Mouse (Mus musculus): ENCODE results near the gene Igf2bp2. TPM values are rescaled to one million over a fixed set of nuclear protein-coding genes. Genes with fewer than 3 reads are reported as not detected.

Igf2bp2 gene
- total RNA-seq, 1 experiment: 24.3 TPM

DNA sequence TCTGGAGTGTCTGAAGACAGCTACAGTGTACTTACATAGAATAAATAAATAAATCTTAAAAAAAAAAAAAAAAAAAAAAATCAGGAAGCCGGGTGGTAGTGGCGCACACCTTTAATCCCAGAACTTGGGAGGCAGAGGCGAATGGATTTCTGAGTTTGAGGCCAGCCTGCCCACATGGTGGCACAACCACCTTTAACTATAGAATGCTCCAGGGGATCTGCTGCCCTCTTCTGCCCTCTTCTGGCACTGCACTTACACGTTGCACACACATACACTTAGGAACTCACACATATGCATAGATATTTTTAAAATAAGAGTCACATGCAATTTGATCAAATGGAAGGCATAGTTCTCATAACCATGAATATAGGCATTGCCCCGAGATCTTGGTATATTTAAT lies 35.3 kb downstream of the Igf2bp2 start:
- no peak overlapping the region for H3K27ac ChIP-seq (ENCODE audit: insufficient read depth, low read depth, low read length, poor library complexity, severe bottlenecking)
- in situ Hi-C loops (cut with MboI; ENCODE audit: low sequenced_read_pairs in 2 of 2, unreplicated experiment in 2 of 2): no loop called here
- no peaks in the 10 kb centered on the region for H3K36me3 ChIP-seq (ENCODE audit: control insufficient read depth, insufficient read depth, low read length, poor library complexity, severe bottlenecking)
- no peak overlapping the region for H3K9ac ChIP-seq (ENCODE audit: insufficient read depth, low read depth, low read length, poor library complexity, severe bottlenecking)
- peaks cover 0 to 3% of the 10 kb centered on the region in 2 experiments; a peak in 1 of 4 replicates for H3K4me1 ChIP-seq (ENCODE audit: control insufficient read depth in 2 of 2, insufficient read depth in 2 of 2, low read length in 2 of 2, poor library complexity in 1 of 2)
- no peak overlapping the region for H3K4me3 ChIP-seq (ENCODE audit: insufficient read depth in 1 of 2, low read depth in 1 of 2, low read length in 2 of 2, poor library complexity in 1 of 2, severe bottlenecking in 1 of 2)
- H3K9me3 ChIP-seq (ENCODE audit: control insufficient read depth, insufficient read depth, low read depth, low read length): no peaks in the 10 kb centered on the region
- TF ChIP-seq CHD2 (IDR thresholded peaks at IDR 0.05; ENCODE audit: low read depth, low read length): no peak
- peak; percentile 45; the same call in 1 of the 2 replicates for TF ChIP-seq ZNF384 (IDR thresholded peaks at IDR 0.05; ENCODE audit: low read depth, low read length)
- DNase-seq (ENCODE audit: low read depth, low spot score): no peak

DNA sequence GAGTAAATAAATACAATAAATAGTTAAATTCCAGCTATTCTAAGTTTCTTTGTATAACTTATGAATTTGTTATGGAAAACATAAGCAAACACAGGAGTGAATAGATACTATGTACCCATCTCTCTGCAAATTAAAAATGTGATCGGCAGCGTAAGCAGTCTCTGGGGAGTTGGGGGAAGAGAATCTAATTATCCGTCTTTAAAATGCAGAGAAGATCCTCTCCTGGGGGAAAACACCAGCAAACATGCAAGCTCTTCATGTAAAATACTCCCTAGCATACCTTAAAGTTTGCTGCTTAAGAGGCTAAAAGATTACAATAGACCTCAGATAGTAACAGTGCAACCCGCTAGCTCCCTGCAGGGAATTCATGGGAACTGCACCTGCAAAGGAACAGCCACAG lies 36.2 kb downstream of the Igf2bp2 start:
- in situ Hi-C loops (cut with MboI; ENCODE audit: low sequenced_read_pairs in 2 of 2, unreplicated experiment in 2 of 2): no loop called here
- TF ChIP-seq ZC3H11A (IDR thresholded peaks at IDR 0.05; ENCODE audit: borderline replicate concordance, low read depth, low read length) (no peak), MAFK (IDR thresholded peaks at IDR 0.05; ENCODE audit: insufficient read depth, low read depth, low read length) (no peak), ZNF384 (IDR thresholded peaks at IDR 0.05; ENCODE audit: low read depth, low read length) (no peak), HCFC1 (IDR thresholded peaks at IDR 0.05; ENCODE audit: borderline replicate concordance, insufficient read depth, low read length) (no peak), CHD2 (IDR thresholded peaks at IDR 0.05; ENCODE audit: low read depth, low read length) (no peak)
- Histone ChIP-seq H3K9ac (ENCODE audit: insufficient read depth, low read depth, low read length, poor library complexity, severe bottlenecking) (no peak overlapping the region), H3K4me1 (ENCODE audit: control insufficient read depth in 2 of 2, insufficient read depth in 2 of 2, low read length in 2 of 2, poor library complexity in 1 of 2) (peaks cover 0 to 3% of the 10 kb centered on the region in 2 experiments; a peak in 1 of 4 replicates), H3K9me3 (ENCODE audit: control insufficient read depth, insufficient read depth, low read depth, low read length) (no peaks in the 10 kb centered on the region), H3K36me3 (ENCODE audit: control insufficient read depth, insufficient read depth, low read length, poor library complexity, severe bottlenecking) (no peaks in the 10 kb centered on the region), H3K27ac (ENCODE audit: insufficient read depth, low read depth, low read length, poor library complexity, severe bottlenecking) (no peak overlapping the region), H3K4me3 (ENCODE audit: insufficient read depth in 1 of 2, low read depth in 1 of 2, low read length in 2 of 2, poor library complexity in 1 of 2, severe bottlenecking in 1 of 2) (no peak overlapping the region)
- DNase-seq (ENCODE audit: low read depth, low spot score): no peak

DNA sequence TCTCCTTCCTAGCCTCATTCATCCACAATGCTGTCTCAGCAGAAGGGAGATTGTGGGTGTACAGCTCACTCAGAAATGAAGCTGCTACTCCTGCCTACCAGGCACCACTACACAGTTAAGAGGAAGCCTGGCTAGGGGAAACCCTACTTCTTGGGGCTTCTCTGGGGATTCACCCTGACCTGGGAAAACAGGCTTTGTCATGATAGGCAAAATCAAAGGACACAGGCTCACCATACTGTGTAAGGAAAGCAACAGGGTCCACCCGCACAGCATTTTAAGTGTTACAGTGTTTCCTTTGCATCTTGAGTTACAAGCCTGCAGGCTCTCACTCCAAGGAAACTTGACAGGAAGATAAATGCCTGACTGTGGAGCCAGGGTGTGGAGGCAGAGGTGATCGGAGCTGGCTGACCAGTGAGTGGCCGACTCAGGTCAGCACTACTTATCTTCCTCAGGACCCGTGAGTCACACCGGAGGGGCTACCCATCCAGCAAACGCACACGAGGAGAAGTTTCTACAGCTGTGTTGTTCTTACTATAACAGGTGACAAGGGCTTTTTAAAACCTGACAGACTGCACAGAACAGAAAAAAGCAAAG lies 38.7 kb downstream of the Igf2bp2 start:
- H3K27ac ChIP-seq (ENCODE audit: insufficient read depth, low read depth, low read length, poor library complexity, severe bottlenecking): no peak overlapping the region
- TF ChIP-seq HCFC1 (IDR thresholded peaks at IDR 0.05; ENCODE audit: borderline replicate concordance, insufficient read depth, low read length) (no peak), ZC3H11A (IDR thresholded peaks at IDR 0.05; ENCODE audit: borderline replicate concordance, low read depth, low read length) (no peak), CHD2 (IDR thresholded peaks at IDR 0.05; ENCODE audit: low read depth, low read length) (no peak), MAFK (IDR thresholded peaks at IDR 0.05; ENCODE audit: insufficient read depth, low read depth, low read length) (no peak), ZNF384 (IDR thresholded peaks at IDR 0.05; ENCODE audit: low read depth, low read length) (no peak)
- peaks cover 0 to 4% of the 10 kb centered on the region in 2 experiments; a peak in 1 of 4 replicates for H3K4me1 ChIP-seq (ENCODE audit: control insufficient read depth in 2 of 2, insufficient read depth in 2 of 2, low read length in 2 of 2, poor library complexity in 1 of 2)
- no peak for DNase-seq (ENCODE audit: low read depth, low spot score)
- in situ Hi-C loops (cut with MboI; ENCODE audit: low sequenced_read_pairs in 2 of 2, unreplicated experiment in 2 of 2): no loop called here
- no peak overlapping the region for H3K9ac ChIP-seq (ENCODE audit: insufficient read depth, low read depth, low read length, poor library complexity, severe bottlenecking)
- H3K9me3 ChIP-seq (ENCODE audit: control insufficient read depth, insufficient read depth, low read depth, low read length): no peaks in the 10 kb centered on the region
- no peak overlapping the region for H3K4me3 ChIP-seq (ENCODE audit: insufficient read depth in 1 of 2, low read depth in 1 of 2, low read length in 2 of 2, poor library complexity in 1 of 2, severe bottlenecking in 1 of 2)
- H3K36me3 ChIP-seq (ENCODE audit: control insufficient read depth, insufficient read depth, low read length, poor library complexity, severe bottlenecking): peaks cover 2% of the 10 kb centered on the region; the same call in 1 of the 2 replicates

DNA sequence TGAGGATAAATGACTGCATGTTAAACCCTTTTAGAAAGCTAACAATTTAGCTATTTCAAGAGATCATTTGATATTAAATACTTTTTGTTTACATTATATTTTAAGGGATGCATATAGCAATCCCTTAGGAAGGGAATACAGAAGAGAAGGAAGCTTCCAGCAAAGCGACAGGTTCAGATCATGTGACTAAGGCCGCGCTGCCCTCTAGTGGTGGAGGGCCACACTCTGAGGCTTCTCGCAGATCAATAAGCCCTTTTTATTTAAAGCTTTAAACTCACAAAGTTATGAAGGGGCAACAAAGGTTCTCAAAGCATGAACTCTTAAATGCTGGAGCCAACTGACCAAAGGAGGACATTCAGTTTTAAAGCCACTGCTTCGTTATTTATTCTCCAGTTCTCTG lies 39.4 kb downstream of the Igf2bp2 start:
- TF ChIP-seq ZNF384 (IDR thresholded peaks at IDR 0.05; ENCODE audit: low read depth, low read length) (no peak), CHD2 (IDR thresholded peaks at IDR 0.05; ENCODE audit: low read depth, low read length) (no peak), ZC3H11A (IDR thresholded peaks at IDR 0.05; ENCODE audit: borderline replicate concordance, low read depth, low read length) (no peak), MAFK (IDR thresholded peaks at IDR 0.05; ENCODE audit: insufficient read depth, low read depth, low read length) (no peak), HCFC1 (IDR thresholded peaks at IDR 0.05; ENCODE audit: borderline replicate concordance, insufficient read depth, low read length) (no peak)
- in situ Hi-C loops (cut with MboI; ENCODE audit: low sequenced_read_pairs in 2 of 2, unreplicated experiment in 2 of 2): no loop called here
- peak; percentile 51 for DNase-seq (ENCODE audit: low read depth, low spot score)

More for the DNA sequence above, 39.4 kb downstream of the Igf2bp2 start:
- peaks cover 3% of the 10 kb centered on the region; the same call in 1 of the 2 replicates for H3K36me3 ChIP-seq (ENCODE audit: control insufficient read depth, insufficient read depth, low read length, poor library complexity, severe bottlenecking)
- H3K4me1 ChIP-seq (ENCODE audit: control insufficient read depth in 2 of 2, insufficient read depth in 2 of 2, low read length in 2 of 2, poor library complexity in 1 of 2): peaks cover 0 to 4% of the 10 kb centered on the region in 2 experiments; a peak in 1 of 4 replicates
- H3K27ac ChIP-seq (ENCODE audit: insufficient read depth, low read depth, low read length, poor library complexity, severe bottlenecking): no peak overlapping the region
- H3K9me3 ChIP-seq (ENCODE audit: control insufficient read depth, insufficient read depth, low read depth, low read length): no peaks in the 10 kb centered on the region
- H3K4me3 ChIP-seq (ENCODE audit: insufficient read depth in 1 of 2, low read depth in 1 of 2, low read length in 2 of 2, poor library complexity in 1 of 2, severe bottlenecking in 1 of 2): no peak overlapping the region
- H3K9ac ChIP-seq (ENCODE audit: insufficient read depth, low read depth, low read length, poor library complexity, severe bottlenecking): no peak overlapping the region
